Mouse (Mus musculus) retina, postnatal 1 day (tissue): Measurements from ENCODE around the gene Serpinb2.

ENCODE experiments used
- DNase-seq: peaks from one replicate; pipeline ENCODE4 v3.0.0-alpha.2; 2012

Gene Serpinb2

DNA sequence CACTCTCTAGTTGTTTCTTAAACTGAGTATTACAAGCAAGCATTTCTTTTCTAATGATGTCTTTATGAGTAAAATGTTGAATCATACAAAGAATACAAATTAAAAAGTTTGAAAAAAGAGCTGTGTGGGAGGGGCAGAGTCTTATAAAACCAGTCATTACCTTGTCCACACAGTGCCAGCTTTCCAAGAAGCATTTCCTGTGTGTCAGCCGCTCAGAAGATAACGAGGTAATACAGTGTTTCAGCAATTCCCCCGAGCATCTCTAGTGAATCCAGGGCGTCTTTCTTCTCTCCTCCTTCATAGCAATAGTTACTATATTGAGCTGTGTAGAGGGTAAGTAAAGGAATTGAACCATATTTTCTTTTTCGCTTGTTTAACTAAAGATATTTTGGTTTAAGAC is at the start of gene Serpinb2:
Gene Serpinb2, plus strand, starts transcription at position 172 of the 400 bp plus-strand sequence.
- no peak for DNase-seq

DNA sequence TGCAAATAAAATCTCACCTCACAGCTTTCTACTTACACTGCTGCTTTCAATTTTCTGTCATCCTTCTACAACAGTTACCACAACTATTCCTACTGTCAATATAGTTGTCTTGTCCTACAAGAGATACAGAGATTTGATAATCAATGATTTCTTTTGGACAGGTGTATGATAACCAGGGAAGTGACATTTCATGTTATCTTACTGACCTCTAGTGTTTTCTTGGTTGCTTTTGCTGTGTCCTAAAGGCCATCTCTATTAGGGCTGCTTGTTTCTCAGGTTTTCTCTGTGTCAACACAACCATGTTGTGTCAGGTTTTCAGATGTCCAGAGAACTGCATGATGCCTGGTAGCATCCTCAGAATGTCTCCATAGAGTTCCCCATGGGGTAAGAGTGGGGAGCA is 31.3 kb upstream of the Serpinb2 start:
- DNase-seq = no peak

DNA sequence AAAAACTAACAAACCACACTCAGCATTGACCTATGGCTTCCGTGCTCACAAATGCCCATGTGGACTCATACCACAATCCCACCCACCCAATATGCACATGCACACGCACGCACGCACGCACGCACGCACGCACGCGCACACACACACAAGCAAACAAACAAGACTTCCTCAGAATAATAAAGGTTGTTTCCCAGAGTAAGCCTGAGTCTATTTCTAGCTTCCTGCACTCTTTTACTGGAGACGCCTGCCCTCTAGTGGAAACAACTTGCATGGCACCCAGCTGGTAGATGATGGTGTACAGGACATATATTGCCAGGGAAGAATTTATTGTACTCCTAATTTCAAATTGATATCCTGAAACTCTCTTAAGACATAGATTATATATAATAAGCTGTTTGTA is 29.8 kb upstream of the Serpinb2 start:
- DNase-seq = peak; percentile 79

DNA sequence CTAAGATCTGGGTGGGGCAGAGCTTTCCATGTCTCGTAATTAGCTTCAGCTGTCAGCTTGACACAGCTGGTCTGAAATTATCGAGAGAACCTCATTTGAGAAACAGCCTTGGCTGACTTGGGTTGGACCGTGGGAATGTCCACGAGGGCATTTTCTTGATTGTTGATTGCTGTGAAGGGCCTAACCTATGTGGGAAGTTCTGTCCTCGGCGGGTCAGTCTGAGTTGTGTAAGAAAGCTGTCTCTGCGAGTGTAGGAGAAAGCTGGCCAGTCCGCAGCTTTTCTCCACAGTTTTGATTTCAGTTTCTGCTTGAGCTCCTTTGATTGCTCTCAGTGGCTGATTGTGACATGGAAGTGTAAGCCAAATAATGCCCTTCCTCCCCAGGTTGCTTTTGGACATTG is 21.6 kb upstream of the Serpinb2 start:
- no peak for DNase-seq

DNA sequence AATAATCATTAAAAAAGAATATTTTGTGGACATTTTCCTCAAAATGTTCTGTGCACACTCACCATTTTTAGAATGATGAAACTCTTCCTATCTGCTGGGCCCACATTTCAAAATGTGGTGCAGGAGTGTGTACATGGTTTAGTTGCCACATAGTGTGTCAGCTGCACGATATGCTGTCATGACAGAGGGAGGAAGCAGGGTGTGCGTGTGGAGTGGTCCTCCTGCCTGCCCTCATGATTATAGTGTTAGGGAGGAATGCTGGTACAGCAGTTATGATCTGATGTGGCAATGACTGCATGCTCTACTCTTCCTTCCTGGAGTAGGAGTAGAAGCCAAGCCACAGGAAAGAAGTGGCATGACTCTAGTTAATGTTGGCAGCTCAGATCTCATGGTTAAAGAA is 14.4 kb upstream of the Serpinb2 start:
- no peak for DNase-seq

DNA sequence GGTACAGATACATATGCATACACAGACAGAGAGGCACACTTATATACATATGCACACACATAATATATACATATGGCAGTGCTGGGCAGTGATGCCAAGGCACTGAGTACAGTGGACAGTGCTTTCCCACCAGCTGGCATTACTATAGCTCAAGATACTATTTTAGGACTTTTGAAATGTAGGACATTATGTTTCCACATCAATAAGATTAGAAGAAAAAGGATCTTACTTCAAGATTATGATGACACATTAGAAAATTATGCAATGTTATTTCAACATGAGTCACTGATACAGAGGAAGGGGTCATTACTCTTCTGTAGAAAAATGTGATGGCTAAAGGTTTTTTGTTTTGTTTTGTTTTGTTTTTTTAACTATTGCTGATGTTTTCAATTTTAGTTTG is 9.2 kb upstream of the Serpinb2 start:
- DNase-seq = no peak

DNA sequence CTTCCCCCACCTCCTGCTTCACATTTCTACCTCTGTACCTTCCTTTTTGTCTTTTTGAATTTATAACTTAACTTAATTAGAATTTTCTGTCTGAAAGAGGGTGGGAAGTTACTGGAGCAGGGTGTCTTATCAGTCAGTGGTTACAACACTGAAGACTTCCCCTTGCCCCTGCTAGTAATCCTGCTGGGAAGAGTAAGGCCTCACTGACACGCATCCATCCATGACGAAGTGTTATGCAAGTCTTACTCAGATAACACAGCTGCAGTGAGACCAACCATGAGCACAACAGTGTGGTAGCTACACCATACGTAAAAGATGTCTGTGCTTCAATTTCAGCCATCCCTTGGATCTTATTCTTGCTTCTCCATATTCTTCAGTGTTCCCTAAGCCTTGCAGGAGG is 7.9 kb upstream of the Serpinb2 start:
- no peak for DNase-seq

DNA sequence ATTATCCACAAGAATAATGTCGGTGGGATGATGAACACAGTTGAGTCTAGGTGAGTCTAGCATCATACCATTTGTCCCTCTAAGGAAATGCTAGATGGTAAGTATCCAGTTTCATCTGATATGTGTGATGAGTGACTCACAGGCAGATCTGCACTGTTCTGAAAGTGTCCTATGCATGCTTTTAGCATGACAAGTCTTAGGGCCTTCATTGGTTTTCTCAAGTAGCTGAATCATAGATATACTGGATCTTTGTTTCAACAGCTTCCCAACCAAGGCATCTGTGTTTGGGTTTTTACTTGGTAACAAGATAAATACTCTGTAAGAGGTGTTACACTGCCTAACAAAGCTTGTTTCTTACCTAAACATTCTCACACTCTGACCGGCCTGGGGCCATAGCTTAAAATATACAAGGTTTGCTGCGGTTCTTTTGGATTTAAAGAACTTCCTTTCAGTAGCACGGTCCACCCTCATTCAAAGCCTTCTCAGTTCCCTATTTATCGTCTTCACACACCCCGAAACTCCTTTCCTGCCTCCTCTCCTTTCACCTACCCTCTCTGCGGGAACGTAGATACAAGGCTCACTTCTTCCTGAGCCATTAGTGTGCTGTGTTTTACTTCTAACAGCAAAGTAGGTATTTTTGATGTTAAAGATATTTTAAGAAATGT is 5.2 kb upstream of the Serpinb2 start:
- no peak for DNase-seq

DNA sequence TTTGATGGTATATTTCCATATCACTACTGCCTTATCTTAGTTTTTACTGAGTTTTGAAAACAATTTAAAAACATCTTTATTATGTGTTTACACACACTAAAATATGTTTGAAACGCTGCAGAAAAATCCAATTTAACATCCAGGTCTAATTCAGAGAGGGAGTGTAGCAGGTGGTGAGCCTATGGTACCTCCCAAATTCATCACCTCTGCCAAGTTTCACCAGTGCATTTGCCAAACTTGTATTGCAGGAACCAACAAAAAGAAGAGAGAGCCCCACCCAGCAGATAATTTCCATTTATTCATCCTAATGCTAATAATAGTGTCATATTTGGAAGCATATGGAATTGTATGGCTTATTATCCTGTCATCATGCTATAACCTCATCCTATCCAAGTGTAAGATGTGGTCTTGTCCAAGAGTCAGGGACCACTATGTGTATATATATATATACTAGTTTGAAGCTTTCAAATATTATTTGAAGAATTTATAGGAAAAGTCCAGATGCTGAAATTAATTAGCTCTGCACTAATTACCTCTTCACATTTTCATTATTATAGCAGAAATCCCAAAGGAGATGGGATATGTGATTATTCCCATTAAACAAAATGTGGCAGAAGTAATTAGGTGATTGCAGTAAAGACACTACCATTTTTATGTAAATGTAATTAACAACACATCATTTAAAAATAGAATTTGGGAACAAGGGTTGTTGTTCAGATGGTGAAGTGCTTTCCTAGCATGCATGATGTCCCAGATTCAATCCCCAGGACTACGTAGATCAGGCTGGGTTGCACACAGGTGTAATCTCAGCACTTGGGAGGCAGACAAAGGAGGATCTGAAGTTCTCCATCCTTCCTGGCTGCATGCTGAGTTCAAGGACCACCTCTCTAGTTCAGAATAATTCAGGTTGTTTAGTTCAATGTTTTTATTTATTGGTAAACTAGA is 1.2 kb downstream of the Serpinb2 start:
- no peak for DNase-seq

DNA sequence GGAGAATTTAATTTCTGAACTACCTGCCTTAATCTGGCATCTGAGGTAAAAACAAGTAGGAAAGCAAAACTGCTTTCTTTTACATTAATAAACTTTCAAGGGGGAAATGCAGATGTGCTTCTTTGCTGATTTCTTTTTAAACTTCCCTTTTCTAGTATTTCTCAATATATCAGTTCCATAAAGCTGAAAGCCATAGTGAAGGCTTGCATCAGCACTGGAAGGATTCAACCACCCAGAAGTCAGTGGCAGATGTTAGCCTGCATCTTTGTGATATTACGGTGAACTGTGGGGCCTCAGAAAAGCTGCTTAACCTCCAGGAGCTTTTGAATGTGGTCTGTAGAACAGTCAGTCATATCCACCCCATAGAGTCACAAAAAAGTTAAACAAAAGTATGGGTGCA is 2.3 kb downstream of the Serpinb2 start:
- DNase-seq = no peak

DNA sequence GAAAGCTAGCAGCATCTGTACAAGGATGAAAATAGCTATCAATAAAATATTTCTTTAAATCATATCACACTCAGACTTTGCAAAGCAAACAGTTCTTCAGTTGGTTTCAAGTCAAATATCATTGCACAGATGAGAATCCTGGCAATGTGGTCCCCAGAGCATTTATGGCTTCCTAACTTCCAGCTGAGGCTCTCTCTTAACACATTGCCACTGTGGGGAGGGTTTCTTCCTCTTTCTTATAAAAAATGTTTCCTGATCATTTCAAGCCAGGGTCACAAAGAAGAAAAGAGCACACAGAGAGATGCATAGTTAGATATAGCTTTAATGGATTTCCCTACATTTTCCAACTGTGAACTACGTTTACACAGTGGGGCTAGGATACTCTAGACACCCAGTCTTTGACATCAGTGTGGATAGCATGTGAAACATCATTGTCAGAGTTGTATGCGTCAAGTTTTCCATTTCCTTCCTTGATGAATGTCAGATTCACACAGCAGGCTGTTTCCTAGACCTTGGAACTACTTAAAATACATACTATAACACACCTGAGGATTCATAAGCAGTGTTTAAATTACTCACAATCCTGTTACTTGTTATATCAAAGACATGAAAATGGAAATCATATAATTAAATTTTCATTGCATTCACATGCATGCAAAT is 4.7 kb downstream of the Serpinb2 start:
- no peak for DNase-seq

DNA sequence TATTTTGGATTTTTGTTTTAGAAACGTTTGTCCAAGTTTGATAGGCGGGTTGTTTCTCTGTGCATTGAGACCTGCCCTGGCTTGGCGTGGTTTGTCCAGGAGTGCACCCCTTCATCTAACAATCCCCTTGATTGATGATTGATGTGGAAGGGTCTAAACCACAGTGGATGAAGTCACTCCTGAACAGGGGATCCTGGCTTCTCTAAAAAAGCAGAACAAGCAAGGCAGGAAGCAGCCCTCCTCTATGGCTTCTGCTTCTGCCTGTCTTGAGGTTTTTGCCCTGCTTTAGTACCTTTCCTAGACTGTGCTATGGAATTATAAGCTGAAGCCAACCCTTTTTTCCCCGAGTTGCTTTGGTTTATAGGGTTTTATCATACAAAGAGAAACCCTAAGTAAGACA is 14.4 kb downstream of the Serpinb2 start:
- DNase-seq = no peak

DNA sequence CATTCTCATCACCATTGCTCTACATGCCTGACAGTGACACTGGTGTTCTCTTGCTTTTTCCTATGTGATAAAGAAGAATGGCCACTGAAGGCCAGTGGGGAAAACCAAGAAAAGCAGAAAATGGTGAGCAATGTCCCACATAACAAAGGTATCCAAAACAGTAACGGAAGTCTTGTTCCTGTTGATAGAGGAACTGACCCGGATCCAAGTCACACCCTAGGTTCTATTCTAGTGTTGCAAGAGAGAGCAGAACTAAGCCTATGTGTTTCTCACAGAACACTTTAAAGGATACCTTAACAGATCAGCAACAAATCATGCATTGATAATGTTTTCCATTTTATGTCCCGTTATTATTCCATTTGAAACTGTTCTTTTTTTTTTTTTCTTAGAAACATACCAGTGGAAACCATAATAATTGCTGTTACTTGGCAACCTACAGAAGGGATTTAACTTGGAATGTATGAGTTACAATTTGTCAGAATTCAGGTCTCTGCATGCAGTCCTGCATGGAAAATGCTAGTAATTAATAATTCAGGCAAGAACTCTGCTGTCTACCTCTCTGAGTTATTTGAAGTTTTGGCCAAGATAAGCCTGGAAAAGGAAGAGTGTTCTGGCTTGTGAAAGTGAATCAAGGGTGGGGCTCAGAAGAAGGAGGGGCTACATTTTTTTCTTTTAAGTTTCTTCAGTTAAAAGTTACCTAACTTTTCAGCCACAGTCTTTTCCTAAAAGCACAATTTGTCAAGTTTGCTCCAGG is 17.3 kb downstream of the Serpinb2 start:
- no peak for DNase-seq

DNA sequence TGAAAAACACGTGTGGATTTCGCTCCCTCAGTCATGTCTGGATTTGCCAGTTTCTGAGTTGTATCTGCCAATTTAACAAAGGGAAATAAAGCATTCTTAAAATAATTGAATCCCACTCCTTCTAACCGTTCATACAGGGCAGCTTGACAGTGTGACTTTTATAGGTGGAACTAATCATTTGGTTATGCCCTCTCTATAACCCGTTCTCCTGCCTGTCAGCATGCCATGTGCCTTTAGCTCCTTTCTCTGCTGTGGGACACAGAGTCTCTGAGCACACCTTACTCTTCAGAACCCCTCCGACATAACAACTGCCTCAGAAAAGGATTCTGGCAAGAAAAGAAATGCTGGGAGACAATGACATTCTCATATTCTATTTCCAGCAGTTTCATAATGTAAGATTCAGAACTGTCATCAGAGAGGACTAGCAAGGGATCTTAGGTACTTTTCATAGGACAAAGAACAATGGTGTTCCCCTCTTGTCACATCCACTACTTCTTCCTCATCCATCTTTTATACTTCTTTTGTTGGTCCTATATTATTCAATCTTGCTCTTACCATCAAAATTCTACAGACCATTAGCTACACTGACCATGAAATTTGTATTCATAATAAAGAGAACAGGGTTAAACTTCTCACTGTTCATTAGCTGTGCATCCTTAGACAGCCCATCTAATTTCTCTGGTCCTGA is 18.3 kb downstream of the Serpinb2 start:
- DNase-seq = no peak

DNA sequence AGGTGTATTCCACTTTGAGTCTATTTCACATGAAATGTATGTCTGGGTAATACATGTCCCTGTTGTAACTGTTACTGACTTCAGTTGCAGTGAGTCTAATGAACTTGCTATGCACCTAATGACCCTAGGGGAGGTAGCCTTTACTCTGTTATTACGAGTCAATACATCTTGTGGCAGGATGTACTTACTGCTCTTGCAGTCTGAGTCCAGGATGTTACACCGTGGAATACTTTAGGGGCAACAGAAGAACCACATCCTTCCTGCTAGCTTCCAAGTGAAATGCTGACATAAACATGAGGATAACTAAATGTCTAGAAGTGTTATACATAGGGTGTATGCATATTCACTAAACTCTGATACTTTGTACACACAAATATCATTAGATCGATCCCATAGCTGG is 22.5 kb downstream of the Serpinb2 start:
- DNase-seq = no peak

DNA sequence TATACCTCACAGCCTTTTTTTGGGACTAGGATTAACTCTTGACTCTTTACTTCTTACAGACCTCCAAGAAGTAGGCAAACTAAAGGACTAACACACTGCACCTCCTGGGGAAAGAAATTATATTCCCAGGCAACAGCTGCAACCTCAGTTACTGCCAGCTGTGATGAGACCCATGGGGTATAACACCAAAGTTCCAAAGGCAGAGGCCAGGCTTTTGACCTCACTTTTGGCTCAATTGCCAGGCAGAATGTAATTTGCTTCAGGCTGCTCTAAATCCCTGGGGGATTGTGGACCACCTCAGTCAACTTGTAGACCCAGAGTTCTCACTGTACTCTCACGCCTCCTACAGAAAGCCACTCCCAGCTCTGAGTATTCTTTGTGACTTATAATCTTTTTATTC is 26.2 kb downstream of the Serpinb2 start:
- no peak for DNase-seq

DNA sequence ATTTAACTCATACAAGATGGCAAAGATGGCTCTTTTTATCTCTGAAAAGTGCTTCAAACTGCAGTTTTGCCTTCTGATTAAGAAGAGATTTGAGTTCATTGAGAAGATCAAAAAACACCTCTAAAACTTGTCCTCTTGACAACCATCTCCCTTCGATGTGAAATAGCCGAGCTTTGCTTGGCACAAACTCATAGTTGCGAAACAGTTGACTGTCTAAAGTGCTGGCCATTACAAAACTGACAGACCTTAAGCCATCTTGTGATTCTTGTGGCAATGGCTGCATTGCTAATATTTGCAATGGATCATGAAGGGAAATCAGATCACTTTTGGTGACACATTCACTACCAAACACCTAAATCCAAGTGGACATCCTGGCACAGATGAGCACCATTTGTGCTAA is 48.3 kb downstream of the Serpinb2 start:
- DNase-seq = no peak

DNA sequence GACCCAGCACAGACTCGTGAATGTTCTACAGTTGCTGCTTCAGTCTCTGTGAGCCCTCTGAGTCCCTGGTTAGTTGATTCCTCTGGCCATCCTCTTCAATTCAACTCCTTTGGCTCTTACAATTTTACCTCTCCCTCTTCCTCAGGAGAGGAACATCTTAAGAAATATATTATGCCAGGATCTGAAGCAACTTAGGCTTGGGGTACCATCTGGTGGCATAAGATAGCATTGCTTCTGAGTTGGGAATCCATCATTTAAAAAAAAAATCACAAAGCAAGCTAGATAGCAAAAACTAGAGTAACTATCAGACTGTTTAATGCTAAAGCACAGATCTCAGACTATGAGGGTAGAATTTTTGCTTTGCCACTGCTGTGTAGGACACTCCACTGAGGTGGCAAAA is 50.9 kb downstream of the Serpinb2 start:
- no peak for DNase-seq

DNA sequence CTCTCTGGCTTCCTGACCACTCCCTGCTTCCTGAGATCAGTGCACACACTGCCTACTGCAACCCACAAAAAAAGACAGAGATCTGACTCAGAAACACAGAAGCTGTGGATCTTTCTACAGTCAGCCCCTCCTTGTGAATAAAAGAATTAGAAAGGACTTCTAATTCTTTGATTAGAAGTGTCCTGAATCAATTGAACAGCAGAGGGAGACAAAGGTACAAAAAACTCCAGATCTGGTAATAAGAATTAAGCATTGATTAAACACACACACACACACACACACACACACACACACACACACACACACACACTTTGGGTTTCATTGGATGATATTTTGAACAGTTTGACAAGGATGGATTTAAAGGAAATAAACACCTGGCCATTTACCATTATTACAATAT is 54.4 kb downstream of the Serpinb2 start:
- peak; percentile 32 for DNase-seq

DNA sequence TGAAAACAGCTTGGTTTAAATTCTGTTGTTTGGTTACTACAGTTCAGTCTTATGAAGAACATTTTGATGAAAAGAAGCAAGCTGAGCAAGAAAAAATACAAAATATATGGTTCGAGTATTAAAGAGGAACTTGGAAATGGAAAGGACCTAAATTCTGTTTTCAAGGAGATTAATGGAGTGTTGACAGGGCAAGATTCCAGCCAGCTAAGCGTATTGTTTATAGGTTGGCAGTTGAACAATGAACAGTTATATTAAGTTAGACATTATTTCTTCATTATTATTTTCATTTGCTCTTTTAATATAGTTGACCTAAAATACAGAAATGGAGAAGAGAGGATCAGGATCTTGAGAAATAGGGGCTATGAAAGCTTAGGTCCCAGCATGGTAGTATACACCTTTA is 64.9 kb downstream of the Serpinb2 start:
- no peak for DNase-seq

DNA sequence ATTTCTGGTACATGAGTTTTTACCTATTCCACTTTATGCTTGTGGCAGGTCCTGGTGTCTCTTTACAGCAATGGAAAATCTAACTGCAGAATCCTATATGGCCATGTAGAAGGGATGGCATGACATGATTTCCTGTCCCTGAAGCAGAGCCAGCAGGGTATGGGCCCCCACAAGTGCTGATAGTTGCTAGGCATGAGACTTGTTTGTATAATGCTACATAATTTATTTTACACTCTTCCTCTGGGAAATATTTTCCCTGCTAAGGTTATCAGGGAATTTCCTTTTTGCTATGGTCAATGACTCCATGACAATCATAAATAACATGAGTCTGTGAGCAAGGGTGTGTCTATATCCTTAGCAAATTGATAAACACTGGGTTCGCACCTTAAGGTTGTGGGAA is 66.3 kb downstream of the Serpinb2 start:
- DNase-seq = no peak

DNA sequence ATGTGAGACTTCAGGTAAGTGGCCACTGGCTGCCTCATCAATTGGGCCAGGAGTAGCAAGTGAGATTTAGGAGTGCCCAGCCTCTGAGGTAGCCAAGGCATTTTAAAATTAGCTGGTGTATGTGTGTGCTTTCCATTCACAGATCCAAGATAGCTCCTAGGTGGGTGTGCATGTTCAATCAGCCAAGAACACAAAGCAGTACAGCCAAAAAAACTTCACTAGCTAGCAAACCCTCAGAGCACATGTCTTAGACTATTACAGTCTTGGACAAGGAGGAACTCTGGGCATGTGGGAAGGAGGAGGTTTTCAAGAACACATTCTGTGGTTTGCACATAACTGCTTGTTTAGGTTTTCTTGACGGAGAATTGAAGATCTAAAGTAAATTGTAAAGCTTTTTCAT is 70.0 kb downstream of the Serpinb2 start:
- DNase-seq = no peak

DNA sequence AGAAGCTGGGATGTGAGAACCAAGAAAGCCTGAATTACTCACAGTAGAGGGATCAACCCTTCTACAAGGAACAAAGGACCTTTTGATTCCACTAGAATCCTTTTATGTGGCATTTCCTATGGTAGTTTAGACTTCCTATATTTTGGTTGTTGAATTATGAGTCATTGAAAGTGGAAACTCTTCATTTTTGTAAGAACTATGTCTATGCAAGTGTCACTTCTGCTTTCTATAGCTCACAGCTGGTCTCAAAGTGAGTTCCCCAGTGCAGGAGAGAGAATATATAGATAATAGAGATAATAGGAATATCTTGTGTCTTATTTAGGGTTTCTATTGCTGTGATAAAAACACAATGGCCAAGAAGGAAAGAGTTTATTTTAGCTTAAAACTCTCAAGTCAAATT is 71.7 kb downstream of the Serpinb2 start:
- no peak for DNase-seq
